In genomic region chr7:80803173-80803872, GRCm38 (mm10) we compare ENCODE assay signal across 8 mouse cellular contexts. TPM values are rescaled to one million over a fixed set of nuclear protein-coding genes. Genes with fewer than 3 reads are reported as not detected.
DNase-seq lines count a peak whose midpoint lies in the region; ATAC-seq and TF ChIP-seq lines count a peak whose summit lies in the region.

No protein-coding gene starts in this region.

- ATAC-seq in hindbrain, embryonic 11.5 days (ENCODE audit: low FRiP score): peak; percentile 98
- ATAC-seq in lung, postnatal 0 days: peak; percentile 94

- H3K4me1 ChIP-seq in hindbrain, embryonic 11.5 days (replicated peaks; ENCODE audit: control insufficient read depth, insufficient read depth, low read length): no peaks in the 10 kb centered on the region
- peaks cover 8% of the 10 kb centered on the region; the same call in 1 of the 2 replicates for H3K4me1 ChIP-seq in lung, postnatal 0 days (ENCODE audit: insufficient read depth, low read depth, low read length)

- H3K36me3 ChIP-seq in hindbrain, embryonic 11.5 days (ENCODE audit: control insufficient read depth, insufficient read depth, low read length): 0 out of 2 replicates have a peak, but pooled peaks cover 2% of the 10 kb centered on the region
- H3K36me3 ChIP-seq in lung, postnatal 0 days (ENCODE audit: insufficient read depth, low read length): peaks cover 4% of the 10 kb centered on the region; the same call in 1 of the 2 replicates

- no peaks in the 10 kb centered on the region for H3K9me3 ChIP-seq in hindbrain, embryonic 11.5 days (ENCODE audit: control insufficient read depth, low read length)
- no peaks in the 10 kb centered on the region for H3K9me3 ChIP-seq in lung, postnatal 0 days (ENCODE audit: low read length)

- H3K4me2 ChIP-seq in hindbrain, embryonic 11.5 days (replicated peaks; ENCODE audit: low read depth, low read length): peak overlapping the region; percentile 89
- H3K4me2 ChIP-seq in lung, postnatal 0 days (replicated peaks; ENCODE audit: low read depth, low read length): peak overlapping the region; percentile 59

- peak overlapping the region; percentile 88 for H3K4me3 ChIP-seq in hindbrain, embryonic 11.5 days (ENCODE audit: low read depth, low read length)
- peak overlapping the region; percentile 96 for H3K4me3 ChIP-seq in lung, postnatal 0 days (ENCODE audit: low read depth, low read length)

- peak; percentile 41 for TF ChIP-seq CTCF in lung, postnatal 0 days (IDR thresholded peaks at IDR 0.05)

- DNase-seq in R1 (ENCODE audit: low read depth, low spot score): peak; percentile 95
- DNase-seq in cerebellum, postnatal 10 days: peak; percentile 98 to 99
- DNase-seq in frontal cortex, adult 2 months (ENCODE audit: extremely low spot score in 1 of 2, low spot score in 1 of 2): peak; percentile 85 to 93
- DNase-seq in hindbrain, embryonic 11.5 days (ENCODE audit: low spot score): peak; percentile 98
- DNase-seq in layer of hippocampus, postnatal 10 days (ENCODE audit: low spot score in 2 of 2): peak; percentile 89 to 93
- DNase-seq in lung, postnatal 0 days (ENCODE audit: low spot score): peak; percentile 100
- peak; percentile 94 for DNase-seq in ovary, postnatal 36 days (ENCODE audit: low spot score)
- DNase-seq in thymus, postnatal 14 days: peak; percentile 97

- peak overlapping the region; percentile 74 for H3K9ac ChIP-seq in hindbrain, embryonic 11.5 days (ENCODE audit: low read depth, low read length)
- peak overlapping the region; percentile 94 for H3K9ac ChIP-seq in lung, postnatal 0 days (replicated peaks; ENCODE audit: low read depth)

- H3K27me3 ChIP-seq in hindbrain, embryonic 11.5 days (ENCODE audit: control insufficient read depth, insufficient read depth, low read length): no peaks in the 10 kb centered on the region
- H3K27me3 ChIP-seq in lung, postnatal 0 days (replicated peaks; ENCODE audit: insufficient read depth, low read length): no peaks in the 10 kb centered on the region

- TF ChIP-seq EP300 in lung, postnatal 0 days (IDR thresholded peaks at IDR 0.05): no peak

- H3K27ac ChIP-seq in hindbrain, embryonic 11.5 days (ENCODE audit: low read depth, low read length): peak overlapping the region; percentile 63
- H3K27ac ChIP-seq in lung, postnatal 0 days (ENCODE audit: low read length): peak overlapping the region; percentile 96

- WGBS in hindbrain, embryonic 11.5 days: under 1% methylated on average over 47 of the region's 47 CpGs
- 2% methylated on average over 33 of the region's 47 CpGs for WGBS in lung, postnatal 0 days

RNA-seq across cellular contexts. Expression of gene Iqgap1, which starts 22.5 kb away (rescaled TPM):
- polyA plus RNA-seq in frontal cortex, adult 2 months (2012; rRNA removed): 23.5 and 26.2 TPM in 2 replicates
- 27.1 and 29.1 TPM in 2 replicates for polyA plus RNA-seq in hindbrain, embryonic 11.5 days (2014; fragmentation: Nextera tagmentation; extraction: Ambion mirVana)
- total RNA-seq in layer of hippocampus, postnatal 10 days (2021): 10 to 100 TPM; 28.8 to 37.8 TPM
- 153 and 183 TPM in 2 replicates for polyA plus RNA-seq in lung, postnatal 0 days (2015; fragmentation: Nextera tagmentation; extraction: Ambion mirVana)

RNA-seq across cellular contexts. Expression of gene Zscan2, which starts 57.4 kb away (rescaled TPM):
- 12.0 and 13.6 TPM in 2 replicates for polyA plus RNA-seq in frontal cortex, adult 2 months (2012; rRNA removed)
- 4.5 and 4.8 TPM in 2 replicates for polyA plus RNA-seq in hindbrain, embryonic 11.5 days (2014; fragmentation: Nextera tagmentation; extraction: Ambion mirVana)
- total RNA-seq in layer of hippocampus, postnatal 10 days (2021): 10 to 100 TPM; 13.5 to 14.4 TPM
- polyA plus RNA-seq in lung, postnatal 0 days (2015; fragmentation: Nextera tagmentation; extraction: Ambion mirVana): 1.1 and 1.5 TPM in 2 replicates

Comparison
In these comparisons a context has a peak if more than half of its experiments do, and no peak if none do; other contexts are left out.
1. Peak in every context shown above with its lines: DNase-seq, ATAC-seq, H3K4me3 ChIP-seq and H3K27ac ChIP-seq.